Mouse (Mus musculus) megakaryocyte, embryonic 14.5 days (primary cell): ENCODE data around the gene Ccdc30.

Source experiments
- FLI1 ChIP-seq: IDR thresholded peaks from 2 replicates; pipeline ENCODE4 v1.6.1; 2012; ENCODE audit warnings: low read length, inconsistent platforms, mixed read lengths
- GATA1 ChIP-seq: IDR thresholded peaks from 3 replicates; pipeline ENCODE4 v1.6.1; 2012; ENCODE audit warnings: mixed read lengths, low read length, inconsistent platforms, borderline replicate concordance

GRCm38 (mm10) chr4:119292771-119293573 is 122.3 kb downstream of the Ccdc30 start:
- peak; percentile 20; the same call in 1 of the 3 replicates for TF ChIP-seq GATA1
- no peak for TF ChIP-seq FLI1
